In genomic region chr12:73207008-73207407, GRCm38 (mm10) we compare ENCODE assay signal across 14 mouse cellular contexts.
DNase-seq lines count a peak whose midpoint lies in the region; ATAC-seq and TF ChIP-seq lines count a peak whose summit lies in the region.
"Had no signal": no experiment of that assay in that cellular context is flagged by ENCODE, and none has a peak within 500 bp of the region (broad histone marks: within the 10 kb centered on the region; RNA-seq: fewer than 3 reads in every experiment).

No protein-coding gene starts in this region.

- H3K4me2 ChIP-seq in heart, embryonic 15.5 days: no peak overlapping the region
- H3K4me2 ChIP-seq in lung, embryonic 14.5 days: no peak overlapping the region
- no peak overlapping the region for H3K4me2 ChIP-seq in embryonic facial prominence, embryonic 14.5 days (ENCODE audit: low read depth, low read length)
- no peak overlapping the region for H3K4me2 ChIP-seq in stomach, embryonic 15.5 days
- H3K4me2 ChIP-seq: liver, embryonic 15.5 days; neural tube, embryonic 13.5 days had no signal

- no peaks in the 10 kb centered on the region for H3K27me3 ChIP-seq in heart, embryonic 15.5 days
- no peaks in the 10 kb centered on the region for H3K27me3 ChIP-seq in lung, embryonic 14.5 days (ENCODE audit: insufficient read depth, low read length)
- H3K27me3 ChIP-seq in embryonic facial prominence, embryonic 14.5 days (replicated peaks; ENCODE audit: control insufficient read depth, insufficient read depth, low read length): no peaks in the 10 kb centered on the region
- H3K27me3 ChIP-seq in stomach, embryonic 15.5 days (replicated peaks): no peaks in the 10 kb centered on the region
- H3K27me3 ChIP-seq: liver, embryonic 15.5 days; megakaryocyte, embryonic 14.5 days; neural tube, embryonic 13.5 days had no signal

- no peak overlapping the region for H3K4me3 ChIP-seq in heart, embryonic 15.5 days
- H3K4me3 ChIP-seq in lung, embryonic 14.5 days (ENCODE audit: low read depth, low read length): no peak overlapping the region
- H3K4me3 ChIP-seq in embryonic facial prominence, embryonic 14.5 days (ENCODE audit: low read depth, low read length): no peak overlapping the region
- H3K4me3 ChIP-seq in stomach, embryonic 15.5 days (replicated peaks): no peak overlapping the region
- H3K4me3 ChIP-seq: liver, embryonic 15.5 days; megakaryocyte, embryonic 14.5 days; neural tube, embryonic 13.5 days had no signal

- ATAC-seq in heart, embryonic 15.5 days (replicated peaks; ENCODE audit: insufficient number of reproducible peaks, insufficient read depth, low FRiP score, low read depth): no peak
- no peak for ATAC-seq in lung, embryonic 14.5 days (ENCODE audit: insufficient read depth)
- no peak for ATAC-seq in embryonic facial prominence, embryonic 14.5 days (ENCODE audit: low read depth)
- no peak for ATAC-seq in stomach, embryonic 15.5 days (ENCODE audit: insufficient read depth, low FRiP score, low read depth)
- ATAC-seq: forebrain, postnatal 0 days had no signal

- H3K4me1 ChIP-seq in heart, embryonic 15.5 days (replicated peaks): peaks cover 27% of the 10 kb centered on the region
- H3K4me1 ChIP-seq in lung, embryonic 14.5 days (ENCODE audit: insufficient read depth): peaks cover 9% of the 10 kb centered on the region; the same call in 1 of the 2 replicates
- H3K4me1 ChIP-seq in embryonic facial prominence, embryonic 14.5 days (ENCODE audit: control insufficient read depth, insufficient read depth, low read length): peaks cover 9% of the 10 kb centered on the region
- no peaks in the 10 kb centered on the region for H3K4me1 ChIP-seq in stomach, embryonic 15.5 days
- H3K4me1 ChIP-seq: neural tube, embryonic 13.5 days had no signal

- WGBS in heart, embryonic 15.5 days: 42% methylated on average over 4 of the region's 4 CpGs
- WGBS in lung, embryonic 14.5 days: 52% methylated on average over 4 of the region's 4 CpGs
- WGBS in embryonic facial prominence, embryonic 14.5 days: 25% methylated on average over 4 of the region's 4 CpGs
- 61% methylated on average over 4 of the region's 4 CpGs for whole genome bisulfite sequencing in stomach, embryonic 15.5 days

- H3K9ac ChIP-seq in heart, embryonic 15.5 days: no peak overlapping the region
- H3K9ac ChIP-seq in lung, embryonic 14.5 days: no peak overlapping the region
- no peak overlapping the region for H3K9ac ChIP-seq in embryonic facial prominence, embryonic 14.5 days (ENCODE audit: low read depth, low read length)
- no peak overlapping the region for H3K9ac ChIP-seq in stomach, embryonic 15.5 days
- H3K9ac ChIP-seq: forebrain, postnatal 0 days; liver, embryonic 15.5 days; neural tube, embryonic 13.5 days had no signal

- H3K36me3 ChIP-seq in heart, embryonic 15.5 days: no peaks in the 10 kb centered on the region
- no peaks in the 10 kb centered on the region for H3K36me3 ChIP-seq in lung, embryonic 14.5 days (ENCODE audit: insufficient read depth)
- no peaks in the 10 kb centered on the region for H3K36me3 ChIP-seq in embryonic facial prominence, embryonic 14.5 days (ENCODE audit: control insufficient read depth, insufficient read depth, low read length)
- H3K36me3 ChIP-seq in stomach, embryonic 15.5 days: no peaks in the 10 kb centered on the region
- H3K36me3 ChIP-seq: liver, embryonic 15.5 days; neural tube, embryonic 13.5 days had no signal

- peak overlapping the region; percentile 76 for H3K27ac ChIP-seq in heart, embryonic 15.5 days
- peak overlapping the region; percentile 37; the same call in 1 of the 2 replicates for H3K27ac ChIP-seq in lung, embryonic 14.5 days (ENCODE audit: low read depth)
- H3K27ac ChIP-seq in embryonic facial prominence, embryonic 14.5 days (replicated peaks; ENCODE audit: low read depth, low read length): 0 out of 2 replicates have a peak overlapping the region, but pooled peaks have one; percentile 48
- peak overlapping the region; percentile 42 for H3K27ac ChIP-seq in stomach, embryonic 15.5 days
- H3K27ac ChIP-seq: liver, embryonic 15.5 days; neural tube, embryonic 13.5 days had no signal

- intact Hi-C loops in heart, postnatal 25 days (cut with DNase I): loop anchor here (5.0 kb wide), 1 partner anchor 160 kb away; no protein-coding TSS in a partner anchor

- no peak for TF ChIP-seq CTCF in lung, embryonic 14.5 days (IDR thresholded peaks at IDR 0.05; ENCODE audit: low read depth)

- no peaks in the 10 kb centered on the region for H3K9me3 ChIP-seq in heart, embryonic 15.5 days (replicated peaks)
- no peaks in the 10 kb centered on the region for H3K9me3 ChIP-seq in lung, embryonic 14.5 days (ENCODE audit: low read depth, low read length)
- H3K9me3 ChIP-seq in embryonic facial prominence, embryonic 14.5 days (ENCODE audit: control insufficient read depth, low read length): no peaks in the 10 kb centered on the region
- H3K9me3 ChIP-seq in stomach, embryonic 15.5 days: no peaks in the 10 kb centered on the region
- H3K9me3 ChIP-seq: liver, embryonic 15.5 days; megakaryocyte, embryonic 14.5 days; neural tube, embryonic 13.5 days had no signal

- DNase-seq in heart, postnatal 25 days (ENCODE audit: low spot score): no peak
- no peak for DNase-seq in lung, embryonic 14.5 days
- DNase-seq in lung, postnatal 25 days (ENCODE audit: low spot score): no peak
- DNase-seq in embryonic facial prominence, embryonic 14.5 days (ENCODE audit: low spot score): peak; percentile 71
- no peak for DNase-seq in cerebellum, postnatal 10 days
- no peak for DNase-seq in left cerebral cortex, adult 9 months (ENCODE audit: low spot score in 2 of 2)
- DNase-seq: cerebellum, adult 9-11 months; forebrain, postnatal 0 days; layer of hippocampus, adult 9-11 months had no signal
